Mouse (Mus musculus) brain, embryonic 14.5 days (tissue): ENCODE results near the gene Adgrl2.

Experiments
- CTCF ChIP-seq: fragments of 200-500 bp; IDR thresholded peaks from 2 replicates; pipeline ENCODE4 v1.5.1; 2012; ENCODE audit warnings: inconsistent platforms, mild to moderate bottlenecking, moderate library complexity, borderline replicate concordance; ENCODE audit not compliant: insufficient read depth, insufficient read length; ENCODE audit errors: extremely low read depth
- POLR2A ChIP-seq: fragments of 200-500 bp; IDR thresholded peaks from 2 replicates; pipeline ENCODE4 v1.6.1; 2012; ENCODE audit warnings: mild to moderate bottlenecking, inconsistent platforms, borderline replicate concordance; ENCODE audit not compliant: poor library complexity, insufficient read depth, insufficient read length, severe bottlenecking; ENCODE audit errors: extremely low read depth

DNA sequence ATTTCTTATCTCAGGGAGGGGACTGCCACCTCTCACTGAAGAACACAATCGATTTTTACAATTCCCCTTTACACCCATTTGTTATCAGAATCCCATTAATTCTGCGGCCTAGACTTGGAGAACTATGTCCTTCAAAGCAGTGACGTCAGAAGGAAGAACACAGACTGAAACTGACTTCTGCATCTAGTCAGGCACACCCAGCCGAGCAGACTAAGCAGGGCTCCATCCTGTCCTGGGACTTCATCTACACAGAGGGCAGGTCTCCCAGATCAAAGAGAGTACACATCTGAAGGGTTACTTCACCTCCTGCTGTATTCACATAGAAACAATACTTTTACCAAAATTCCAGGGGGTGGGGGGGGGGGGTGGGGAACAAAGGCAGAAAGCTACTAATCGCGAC lies 90.9 kb downstream of the Adgrl2 start:
- no peak for TF ChIP-seq CTCF
- no peak for TF ChIP-seq POLR2A
